Mouse (Mus musculus): ENCODE measurements around the gene Fzd5.

DNA sequence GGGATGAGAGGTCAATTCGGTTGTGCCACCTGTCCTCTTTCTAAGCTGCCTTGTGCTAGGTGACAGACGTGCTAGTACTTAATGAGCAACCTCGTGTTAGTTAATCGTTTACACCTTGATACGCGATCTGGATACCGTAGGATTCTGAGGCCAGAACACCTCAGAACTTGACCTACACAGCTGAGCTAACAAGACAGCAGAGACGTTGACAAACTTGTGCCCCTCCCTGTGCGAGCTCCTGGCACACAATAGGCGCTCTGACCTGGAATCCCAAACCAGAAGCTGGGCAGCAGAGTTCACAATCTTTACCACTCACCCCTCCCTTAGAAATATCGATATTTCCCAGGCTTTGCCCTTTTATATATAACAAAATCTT, 617 bp upstream of the Fzd5 start:
- TF ChIP-seq POLR2A (IDR thresholded peaks at IDR 0.05; ENCODE audit: borderline replicate concordance, insufficient read depth, low read length): no peak
- no peak for TF ChIP-seq CTCF (IDR thresholded peaks at IDR 0.05; ENCODE audit: borderline replicate concordance, insufficient read depth, low read depth, low read length)

All from cerebellum, adult 2 months (tissue).